In the genomic region with DNA sequence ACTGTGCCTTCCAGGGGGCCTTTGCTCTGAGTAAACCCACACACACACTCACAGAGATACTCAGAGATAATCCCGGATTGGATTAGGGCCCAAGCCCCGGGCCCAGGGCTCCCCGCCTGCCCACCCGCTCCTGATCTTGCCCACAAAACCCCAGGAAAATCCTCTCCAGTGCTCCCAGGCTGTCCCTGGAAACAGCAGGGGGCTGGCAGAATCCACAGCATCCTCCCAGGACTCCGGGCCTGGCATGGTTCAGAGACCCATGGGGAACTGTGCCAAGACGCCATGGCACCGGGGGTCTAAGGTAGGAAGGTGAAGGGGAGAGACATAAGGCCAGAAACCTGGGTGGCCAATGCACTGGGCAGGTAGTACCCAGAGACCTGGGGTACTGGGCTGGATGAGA, we compare ENCODE assay signal across 34 mouse cellular contexts. TPM values are rescaled to one million over a fixed set of nuclear protein-coding genes. Genes with fewer than 3 reads are reported as not detected.
A peak's percentile ranks its signal among the peaks of the same experiment; 100 is the strongest.
DNase-seq lines count a peak whose midpoint lies in the region; ATAC-seq and TF ChIP-seq lines count a peak whose summit lies in the region.
"Had no signal": no experiment of that assay in that cellular context is flagged by ENCODE, and none has a peak within 500 bp of the region (broad histone marks: within the 10 kb centered on the region; RNA-seq: fewer than 3 reads in every experiment).

No protein-coding gene starts in this region.

- no peak for TF ChIP-seq CTCF in forebrain, postnatal 0 days (IDR thresholded peaks at IDR 0.05; ENCODE audit: low read depth)
- no peak for TF ChIP-seq CTCF in E14TG2a.4 (conservative IDR thresholded peaks at IDR 0.05; ENCODE audit: low read length)

- peak; percentile 2 for DNase-seq in adrenal gland, postnatal 14 days
- DNase-seq in adrenal gland, postnatal 36 days, result no peak
- peak; percentile 49 for DNase-seq in cerebellum, adult 9-10 months
- DNase-seq in cerebellum, postnatal 36 days, result no peak
- peak; percentile 42 for DNase-seq in forebrain, embryonic 11.5 days (ENCODE audit: low spot score)
- DNase-seq in forebrain, postnatal 0 days, result no peak
- no peak for DNase-seq in c-Kit-positive CD71-positive TER-119-positive erythroid progenitor cells, embryonic 14.5 days (ENCODE audit: low spot score)
- DNase-seq: adrenal gland, postnatal 10 days; embryo, embryonic 11 days; gastrocnemius, adult 2 months; gastrocnemius, postnatal 25 days; heart, adult 2 months; kidney, adult 2 months had no signal

- no peaks in the 10 kb centered on the region for H3K27me3 ChIP-seq in forebrain, embryonic 11.5 days (ENCODE audit: control insufficient read depth, insufficient read depth, low read length)
- H3K27me3 ChIP-seq in forebrain, postnatal 0 days (ENCODE audit: insufficient read depth, low read length), result no peaks in the 10 kb centered on the region
- H3K27me3 ChIP-seq in E14TG2a.4 (ENCODE audit: insufficient read depth, low read length), result peaks cover 21% of the 10 kb centered on the region
- H3K27me3 ChIP-seq: hindbrain, embryonic 15.5 days had no signal

- no peak overlapping the region for H3K4me2 ChIP-seq in forebrain, embryonic 11.5 days (ENCODE audit: low read depth, low read length, severe bottlenecking)
- no peak overlapping the region for H3K4me2 ChIP-seq in forebrain, postnatal 0 days (ENCODE audit: low read depth)
- H3K4me2 ChIP-seq: forebrain, embryonic 13.5 days; hindbrain, embryonic 12.5 days; hindbrain, embryonic 15.5 days had no signal

- H3K4me1 ChIP-seq in forebrain, embryonic 11.5 days (replicated peaks; ENCODE audit: control insufficient read depth, insufficient read depth, low read length), result no peaks in the 10 kb centered on the region
- H3K4me1 ChIP-seq in forebrain, postnatal 0 days (ENCODE audit: insufficient read depth), result no peaks in the 10 kb centered on the region
- peaks cover 24% of the 10 kb centered on the region for H3K4me1 ChIP-seq in E14TG2a.4 (replicated peaks; ENCODE audit: low read depth, low read length)
- H3K4me1 ChIP-seq: forebrain, embryonic 13.5 days; heart, embryonic 10.5 days; hindbrain, embryonic 12.5 days; hindbrain, embryonic 15.5 days had no signal

- no peak overlapping the region for H3K9ac ChIP-seq in forebrain, embryonic 11.5 days (ENCODE audit: low read length)
- no peak overlapping the region for H3K9ac ChIP-seq in forebrain, postnatal 0 days
- H3K9ac ChIP-seq: forebrain, embryonic 13.5 days; hindbrain, embryonic 12.5 days; hindbrain, embryonic 15.5 days had no signal

- 66% methylated on average over 7 of the region's 7 CpGs for WGBS in forebrain, embryonic 11.5 days
- WGBS in forebrain, postnatal 0 days, result 73% methylated on average over 7 of the region's 7 CpGs

- H3K4me3 ChIP-seq in forebrain, embryonic 11.5 days (ENCODE audit: low read depth, low read length), result no peak overlapping the region
- no peak overlapping the region for H3K4me3 ChIP-seq in forebrain, postnatal 0 days (ENCODE audit: low read depth, low read length)
- peak overlapping the region; percentile 37 for H3K4me3 ChIP-seq in E14TG2a.4 (replicated peaks; ENCODE audit: low read length)
- H3K4me3 ChIP-seq: erythroblast, embryonic 14.5 days; forebrain, embryonic 13.5 days; gastrocnemius, adult 2 months; heart, adult 2 months; heart, embryonic 10.5 days; hindbrain, embryonic 12.5 days; hindbrain, embryonic 15.5 days had no signal

- no peaks in the 10 kb centered on the region for H3K9me3 ChIP-seq in forebrain, embryonic 11.5 days (ENCODE audit: control insufficient read depth, low read length)
- no peaks in the 10 kb centered on the region for H3K9me3 ChIP-seq in forebrain, postnatal 0 days (ENCODE audit: low read length)
- no peaks in the 10 kb centered on the region for H3K9me3 ChIP-seq in E14TG2a.4 (ENCODE audit: low read length)
- H3K9me3 ChIP-seq: forebrain, embryonic 13.5 days; G1E; heart, embryonic 10.5 days; hindbrain, embryonic 12.5 days; hindbrain, embryonic 15.5 days had no signal

- no peak overlapping the region for H3K27ac ChIP-seq in forebrain, embryonic 11.5 days (ENCODE audit: low read depth, low read length)
- no peak overlapping the region for H3K27ac ChIP-seq in forebrain, postnatal 0 days (ENCODE audit: low read depth, low read length)
- H3K27ac ChIP-seq: forebrain, embryonic 13.5 days; gastrocnemius, adult 2 months; heart, adult 2 months; heart, embryonic 10.5 days; hindbrain, embryonic 12.5 days; hindbrain, embryonic 15.5 days had no signal

- no peak for ATAC-seq in forebrain, embryonic 11.5 days (replicated peaks; ENCODE audit: low FRiP score)
- ATAC-seq in forebrain, postnatal 0 days, result no peak
- ATAC-seq: forebrain, embryonic 13.5 days; forebrain, embryonic 16.5 days; intestine, postnatal 0 days; Patski had no signal

- no peaks in the 10 kb centered on the region for H3K36me3 ChIP-seq in forebrain, embryonic 11.5 days (ENCODE audit: control insufficient read depth, insufficient read depth, low read length)
- H3K36me3 ChIP-seq in forebrain, postnatal 0 days (ENCODE audit: insufficient read depth), result no peaks in the 10 kb centered on the region
- H3K36me3 ChIP-seq in E14TG2a.4 (ENCODE audit: insufficient read depth, low read length), result no peaks in the 10 kb centered on the region
- H3K36me3 ChIP-seq: G1E; heart, embryonic 10.5 days; hindbrain, embryonic 12.5 days; hindbrain, embryonic 15.5 days had no signal

RNA-seq across cellular contexts. Expression of a gene that starts 1.9 kb away (rescaled TPM):
- total RNA-seq in adrenal gland, postnatal 14 days (2021), result not detected in 2 replicates
- not detected for total RNA-seq in adrenal gland, postnatal 36 days (2021)
- polyA plus RNA-seq in forebrain, embryonic 11.5 days (2014; fragmentation: Nextera tagmentation; extraction: Ambion mirVana), result not detected in 2 replicates
- total RNA-seq in forebrain, postnatal 0 days (2014; rRNA removed), result not detected in 2 replicates
- polyA plus RNA-seq in forebrain, postnatal 0 days (2015; fragmentation: Nextera tagmentation; extraction: Ambion mirVana), result not detected in 2 replicates
- total RNA-seq: adrenal gland, adult 18-20 months; G1E; gastrocnemius, adult 2 months; gastrocnemius, postnatal 25 days; heart, adult 2 months; heart, postnatal 25 days; hematopoietic stem cell, adult 5-6 weeks had no signal
- polyA plus RNA-seq: brain, embryonic 14.5 days; cortical plate, adult 2 months; embryonic facial prominence, embryonic 11.5 days; erythroblast, embryonic 14.5 days; forebrain, embryonic 13.5 days; forebrain, embryonic 16.5 days; frontal cortex, adult 2 months; G1E; gonadal fat pad, adult 2 months; heart, adult 2 months; heart, embryonic 10.5 days; heart, embryonic 14.5 days; heart, postnatal 0 days; hindbrain, embryonic 12.5 days; hindbrain, embryonic 15.5 days; intestine, postnatal 0 days; kidney, embryonic 14.5 days; Patski had no signal

RNA-seq across cellular contexts. Expression of a gene that starts 13.7 kb away (rescaled TPM):
- total RNA-seq in adrenal gland, postnatal 14 days (2021), result 78.4 and 97.1 TPM in 2 replicates
- 100 to 1,000 TPM; 109 to 132 TPM for total RNA-seq in adrenal gland, postnatal 36 days (2021)
- 73.6 and 83.9 TPM in 2 replicates for polyA plus RNA-seq in forebrain, embryonic 11.5 days (2014; fragmentation: Nextera tagmentation; extraction: Ambion mirVana)
- total RNA-seq in forebrain, postnatal 0 days (2014; rRNA removed), result 34.4 and 35.4 TPM in 2 replicates
- 59.9 and 65.4 TPM in 2 replicates for polyA plus RNA-seq in forebrain, postnatal 0 days (2015; fragmentation: Nextera tagmentation; extraction: Ambion mirVana)

RNA-seq across cellular contexts. Expression of a gene that starts 16.5 kb away (rescaled TPM):
- total RNA-seq in adrenal gland, postnatal 14 days (2021), result 95.1 and 116 TPM in 2 replicates
- 100 to 1,000 TPM in 1 of 2 experiments, 10 to 100 TPM in 1; 59.7 to 158 TPM for total RNA-seq in adrenal gland, postnatal 36 days (2021)
- 13.9 and 18.0 TPM in 2 replicates for polyA plus RNA-seq in forebrain, embryonic 11.5 days (2014; fragmentation: Nextera tagmentation; extraction: Ambion mirVana)
- total RNA-seq in forebrain, postnatal 0 days (2014; rRNA removed), result 108 and 127 TPM in 2 replicates
- polyA plus RNA-seq in forebrain, postnatal 0 days (2015; fragmentation: Nextera tagmentation; extraction: Ambion mirVana), result 68.8 and 82.9 TPM in 2 replicates

RNA-seq across cellular contexts. Expression of a gene that starts 23.9 kb away (rescaled TPM):
- total RNA-seq in adrenal gland, postnatal 14 days (2021), result 4.5 and 58.0 TPM in 2 replicates
- under 1 TPM; 0.63 to 0.99 TPM for total RNA-seq in adrenal gland, postnatal 36 days (2021)
- not detected in 2 replicates for polyA plus RNA-seq in forebrain, embryonic 11.5 days (2014; fragmentation: Nextera tagmentation; extraction: Ambion mirVana)
- not detected in 2 replicates for total RNA-seq in forebrain, postnatal 0 days (2014; rRNA removed)
- not detected in 2 replicates for polyA plus RNA-seq in forebrain, postnatal 0 days (2015; fragmentation: Nextera tagmentation; extraction: Ambion mirVana)
- total RNA-seq: gastrocnemius, adult 2 months; gastrocnemius, postnatal 25 days; heart, adult 2 months; heart, postnatal 25 days had no signal
- polyA plus RNA-seq: brain, embryonic 14.5 days; cortical plate, adult 2 months; embryonic facial prominence, embryonic 11.5 days; forebrain, embryonic 13.5 days; forebrain, embryonic 16.5 days; frontal cortex, adult 2 months; heart, embryonic 10.5 days; heart, embryonic 14.5 days; heart, postnatal 0 days; hindbrain, embryonic 12.5 days; hindbrain, embryonic 15.5 days; Patski had no signal

RNA-seq across cellular contexts. Expression of a gene that starts 37.5 kb away (rescaled TPM):
- total RNA-seq in adrenal gland, postnatal 14 days (2021), result 62.4 and 76.7 TPM in 2 replicates
- 10 to 100 TPM; 56.1 to 59.7 TPM for total RNA-seq in adrenal gland, postnatal 36 days (2021)
- polyA plus RNA-seq in forebrain, embryonic 11.5 days (2014; fragmentation: Nextera tagmentation; extraction: Ambion mirVana), result 1.4 and 1.8 TPM in 2 replicates
- total RNA-seq in forebrain, postnatal 0 days (2014; rRNA removed), result 2.7 TPM in 1 of 2 replicates, not detected in the other
- 0.54 and 2.5 TPM in 2 replicates for polyA plus RNA-seq in forebrain, postnatal 0 days (2015; fragmentation: Nextera tagmentation; extraction: Ambion mirVana)
- total RNA-seq: G1E; hematopoietic stem cell, adult 5-6 weeks had no signal
- polyA plus RNA-seq: erythroblast, embryonic 14.5 days had no signal

Comparison
In these comparisons a context has a peak if more than half of its experiments do, and no peak if none do; other contexts are left out.
1. DNase-seq: peak in adrenal gland, postnatal 14 days (single experiment), cerebellum, adult 9-10 months (single experiment) and forebrain, embryonic 11.5 days (single experiment); none in adrenal gland, postnatal 36 days (0 of 2), cerebellum, postnatal 36 days (0 of 2), forebrain, postnatal 0 days (single experiment) and c-Kit-positive CD71-positive TER-119-positive erythroid progenitor cells, embryonic 14.5 days (single experiment).